Mouse (Mus musculus) midbrain, postnatal 0 days (tissue): ENCODE results near the gene Arrdc5. TPM values are rescaled to one million over a fixed set of nuclear protein-coding genes. Genes with fewer than 3 reads are reported as not detected.
A peak's percentile ranks its signal among the peaks of the same experiment; 100 is the strongest.

Experiments used
- ATAC-seq: fragments of 200-750 bp; cut with Nextera tagmentation; 2 replicates; pipeline ENCODE4 v1.8.0; 2017; ENCODE audit warnings: moderate number of reproducible peaks, mild to moderate bottlenecking, moderate TSS enrichment, moderate library complexity; ENCODE audit not compliant: low FRiP score
- DNase-seq: peaks from one replicate; pipeline ENCODE4 v3.0.0-alpha.2; 2015; ENCODE audit warnings: low spot score
- H3K27ac ChIP-seq: fragments of 300-500 bp; sonication (generic); 2 replicates; pipeline ENCODE4 v1.5.1; 2014; ENCODE audit warnings: low read depth, mild to moderate bottlenecking, low read length, mixed read lengths
- H3K27me3 ChIP-seq: fragments of 300-500 bp; sonication (generic); 2 replicates; pipeline ENCODE4 v1.6.1; 2014; ENCODE audit warnings: low read length, control low read depth, mixed read lengths; ENCODE audit not compliant: insufficient read depth
- H3K36me3 ChIP-seq: fragments of 300-500 bp; sonication (generic); 2 replicates; pipeline ENCODE4 v1.6.1; 2014; ENCODE audit warnings: low read length, control low read depth, mixed read lengths; ENCODE audit not compliant: insufficient read depth
- H3K4me1 ChIP-seq: fragments of 300-500 bp; sonication (generic); 2 replicates; pipeline ENCODE4 v1.6.1; 2014; ENCODE audit warnings: mild to moderate bottlenecking, control low read depth, antibody characterized with exemption, low read length, mixed read lengths; ENCODE audit not compliant: insufficient read depth
- H3K4me2 ChIP-seq: fragments of 300-500 bp; sonication (generic); 2 replicates; pipeline ENCODE4 v1.6.1; 2014; ENCODE audit warnings: low read depth, mild to moderate bottlenecking, low read length, mixed read lengths; ENCODE audit not compliant: poor library complexity, severe bottlenecking
- H3K4me3 ChIP-seq: fragments of 300-500 bp; sonication (generic); 2 replicates; pipeline ENCODE4 v1.5.1; 2014; ENCODE audit warnings: low read depth, mild to moderate bottlenecking, low read length, moderate library complexity
- H3K9ac ChIP-seq: fragments of 300-500 bp; sonication (generic); replicated peaks from 2 replicates; pipeline ENCODE4 v1.6.1; 2014; ENCODE audit warnings: mild to moderate bottlenecking, low read length, moderate library complexity, mixed read lengths; ENCODE audit not compliant: poor library complexity, severe bottlenecking
- H3K9me3 ChIP-seq: fragments of 300-500 bp; sonication (generic); 2 replicates; pipeline ENCODE4 v1.6.1; 2016; ENCODE audit warnings: low read length, control low read depth
- CTCF ChIP-seq: IDR thresholded peaks from 2 replicates; pipeline ENCODE4 v1.5.1; 2016; ENCODE audit warnings: antibody characterized with exemption, mild to moderate bottlenecking
- WGBS: fragments of 180-500 bp; shearing (Covaris S2); extraction: QIAGEN DNeasy Blood & Tissue Kit; methylation state at CpG from one replicate; pipeline ENCODE4 v1.1.7; 2014; 5-methylcytosine and 5-hydroxymethylcytosine counted together
- polyA plus RNA-seq: library from polyadenylated mRNA; unstranded; fragments of >200 nt; fragmentation: Nextera tagmentation; extraction: Ambion mirVana; gene quantifications from 2 replicates; pipeline ENCODE4 v1.2.1, GENCODE M21; 2015
- total RNA-seq: library from RNA; depleted of rRNA; stranded (reverse); fragments of >200 nt; gene quantifications from 2 replicates; pipeline ENCODE4 v1.2.3, GENCODE M21; 2014

Arrdc5 gene
- total and polyA plus RNA-seq, 2 experiments from 2014 or later, result not detected

DNA sequence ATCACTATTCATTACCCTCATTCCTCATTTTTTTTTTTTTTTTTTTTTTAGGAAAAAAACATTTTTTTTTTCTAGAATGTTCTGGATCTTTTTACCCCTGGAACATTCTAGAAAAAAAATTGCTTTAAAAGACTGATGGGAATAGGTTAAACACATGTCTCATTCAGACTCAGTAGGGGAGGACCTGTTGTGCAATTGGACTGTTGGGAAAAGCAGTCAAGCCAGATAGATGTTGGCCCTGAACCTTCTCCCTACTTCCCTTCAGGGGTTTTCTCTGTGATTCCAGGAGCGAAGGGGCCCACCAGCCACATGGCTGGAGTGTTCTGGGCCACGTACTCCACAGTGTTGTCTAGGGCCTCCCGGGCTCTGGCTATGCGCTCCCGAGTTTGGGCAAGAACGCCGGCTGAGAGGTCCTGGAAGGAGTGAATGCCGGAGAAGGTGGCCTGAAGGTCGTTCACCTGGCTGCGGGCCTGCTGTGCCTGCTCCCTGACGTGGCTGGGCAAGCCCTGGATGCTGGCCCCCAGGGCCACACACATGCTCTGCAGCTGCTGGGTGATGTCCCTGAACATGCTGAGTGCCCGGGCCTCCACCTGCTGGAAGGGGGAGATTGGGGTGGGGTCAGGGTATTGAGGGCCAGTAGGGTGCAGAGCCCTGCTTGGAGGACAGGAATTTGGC lies 20.5 kb downstream of the Arrdc5 start:
- Histone ChIP-seq H3K36me3 (no peaks in the 10 kb centered on the region), H3K9ac (no peak overlapping the region), H3K27me3 (no peaks in the 10 kb centered on the region), H3K4me3 (no peak overlapping the region), H3K4me2 (no peak overlapping the region), H3K27ac (no peak overlapping the region), H3K4me1 (no peaks in the 10 kb centered on the region), H3K9me3 (no peaks in the 10 kb centered on the region)
- no peak for ATAC-seq
- no peak for TF ChIP-seq CTCF
- 90% methylated on average over 12 of the region's 12 CpGs for WGBS
- DNase-seq, result no peak

- Histone ChIP-seq H3K9ac (no peak overlapping the region), H3K4me3 (no peak overlapping the region), H3K27me3 (no peaks in the 10 kb centered on the region), H3K9me3 (no peaks in the 10 kb centered on the region), H3K36me3 (no peaks in the 10 kb centered on the region), H3K4me2 (no peak overlapping the region), H3K27ac (no peak overlapping the region), H3K4me1 (no peaks in the 10 kb centered on the region)
- no peak for DNase-seq
- 93% methylated on average over 5 of the region's 5 CpGs for WGBS
- TF ChIP-seq CTCF, result no peak
- no peak for ATAC-seq
Measured at GRCm38 (mm10) chr17:56278340-56278739, 21.7 kb downstream of the Arrdc5 start.

DNA sequence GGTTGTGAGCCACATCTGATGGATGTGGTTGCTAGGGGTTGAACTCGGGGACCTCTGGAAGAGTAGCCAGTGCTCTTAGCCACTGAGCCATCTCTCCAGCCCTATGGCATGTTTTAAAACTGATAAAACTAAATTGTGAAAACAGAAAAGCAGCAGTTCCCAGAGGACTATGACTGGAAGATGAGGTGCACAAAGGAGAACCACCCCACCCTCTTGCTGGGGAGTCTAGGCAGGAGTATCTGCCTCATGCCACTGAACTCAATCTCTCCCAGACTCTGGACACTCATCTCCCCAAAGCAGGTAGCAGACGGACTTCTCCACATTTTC lies 22.6 kb downstream of the Arrdc5 start:
- H3K4me1 ChIP-seq, result no peaks in the 10 kb centered on the region
- no peak overlapping the region for H3K9ac ChIP-seq
- TF ChIP-seq CTCF, result no peak
- H3K27ac ChIP-seq, result no peak overlapping the region
- WGBS, result 45% methylated on average over 2 of the region's 2 CpGs
- no peaks in the 10 kb centered on the region for H3K36me3 ChIP-seq
- H3K9me3 ChIP-seq, result no peaks in the 10 kb centered on the region
- no peaks in the 10 kb centered on the region for H3K27me3 ChIP-seq
- DNase-seq, result no peak
- no peak for ATAC-seq
- no peak overlapping the region for H3K4me3 ChIP-seq
- H3K4me2 ChIP-seq, result no peak overlapping the region

- ATAC-seq, result peak; percentile 71
- Histone ChIP-seq H3K9ac (peak within 1 kb of the TSS; percentile 40), H3K4me2 (peak within 1 kb of the TSS; percentile 58), H3K27ac (no peak within 1 kb of the TSS), H3K9me3 (no peaks in the 10 kb centered on the region), H3K27me3 (no peaks in the 10 kb centered on the region), H3K4me1 (no peaks in the 10 kb centered on the region), H3K4me3 (peak within 1 kb of the TSS; percentile 31), H3K36me3 (no peaks in the 10 kb centered on the region)
- WGBS, result 7% methylated on average over 18 of the region's 21 CpGs
- peak; percentile 67 for TF ChIP-seq CTCF
- DNase-seq, result peak; percentile 84
Measured at GRCm38 (mm10) chr17:56276643-56277566, 23.2 kb downstream of the Arrdc5 start, which contains the start of gene Ticam1. TSS of gene Ticam1 (minus strand) at chr17:56276786.

DNA sequence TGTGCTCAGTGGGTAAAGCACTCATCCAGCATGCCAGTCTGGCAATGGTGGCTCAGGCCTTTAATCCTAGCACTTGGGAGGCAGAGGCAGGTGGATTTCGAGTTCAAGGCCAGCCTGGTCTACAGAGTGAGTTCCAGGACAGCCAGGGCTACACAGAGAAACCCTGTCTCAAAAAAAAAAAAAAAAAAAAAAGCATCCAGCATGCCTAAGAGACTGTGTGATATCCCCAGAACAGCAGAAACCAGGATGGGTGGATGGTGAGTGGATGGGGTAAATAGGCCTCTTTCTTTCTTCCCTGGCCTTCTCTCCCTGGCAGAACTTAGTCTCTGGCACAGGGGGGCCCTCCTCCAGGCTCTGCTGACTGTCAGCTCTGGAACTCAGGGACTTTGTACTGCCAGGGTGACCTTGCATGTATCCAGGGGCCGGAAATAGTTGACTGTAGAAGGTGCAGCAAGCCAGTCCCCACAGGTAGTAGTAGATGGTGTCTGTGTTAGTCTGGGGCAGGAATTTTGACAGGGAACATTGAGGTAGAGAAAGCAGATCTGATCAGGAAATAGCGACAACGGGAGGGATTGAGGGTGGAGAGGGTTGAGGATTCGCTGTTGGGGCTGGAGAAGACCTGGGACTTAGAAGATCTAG lies 24.1 kb downstream of the Arrdc5 start:
- TF ChIP-seq CTCF, result no peak
- DNase-seq (no peak), ATAC-seq (no peak)
- Histone ChIP-seq H3K4me2 (peak overlapping the region; percentile 58), H3K27ac (no peak overlapping the region), H3K36me3 (no peaks in the 10 kb centered on the region), H3K9me3 (no peaks in the 10 kb centered on the region), H3K27me3 (no peaks in the 10 kb centered on the region), H3K4me1 (no peaks in the 10 kb centered on the region), H3K4me3 (peak overlapping the region; percentile 31), H3K9ac (peak overlapping the region; percentile 40)
- WGBS, result 28% methylated on average over 5 of the region's 5 CpGs
